Mouse (Mus musculus) spleen, postnatal 4 days (tissue): ENCODE results near the gene Olfr495.

Experiments used
- DNase-seq, 2 experiments: peaks; one replicate each; pipeline ENCODE4 v3.0.0; 2022; ENCODE audit warnings: low spot score in 2 of 2

The Olfr495 gene

DNA sequence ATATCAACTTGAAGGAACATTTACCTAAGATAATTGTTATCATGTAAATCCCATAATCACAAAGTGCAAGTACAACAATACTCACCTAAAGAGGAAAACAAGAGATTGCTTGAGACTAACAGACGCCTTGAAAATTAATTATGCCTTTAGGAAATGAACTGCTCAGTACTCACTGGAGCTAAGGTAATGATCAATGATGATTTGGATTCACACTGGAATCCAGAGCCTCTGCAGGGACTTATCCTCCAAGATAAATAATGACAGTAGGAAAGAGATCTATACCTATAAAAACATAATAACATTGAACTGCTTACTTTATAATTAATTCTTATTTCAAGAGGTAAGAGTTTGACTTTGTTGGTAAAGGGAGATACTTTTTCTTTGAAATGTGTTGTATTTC lies at the start of gene Olfr495:
Olfr495 (plus strand) TSS at position 301 of the 400 bp plus-strand sequence.
- DNase-seq, result no peak

DNA sequence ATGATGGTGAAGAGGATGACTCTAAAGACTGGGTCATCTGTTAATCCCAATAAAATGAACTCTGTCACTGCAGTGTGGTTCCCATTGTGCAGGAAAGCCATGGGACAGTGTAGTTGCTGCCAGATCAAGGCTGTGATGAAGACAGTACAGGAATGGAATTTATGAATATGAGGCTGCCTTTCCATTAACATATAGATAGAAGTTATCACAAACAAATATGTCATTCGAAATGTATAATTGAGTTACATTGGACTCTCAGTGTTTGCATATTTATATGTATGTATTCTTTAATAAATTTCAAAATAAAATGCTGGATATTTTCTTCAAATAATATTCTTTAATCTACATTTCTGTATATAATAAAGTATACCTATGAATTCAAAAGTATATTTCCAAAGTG lies 46.1 kb upstream of the Olfr495 start, which contains the start of gene Olfr493:
Olfr493 (minus strand) TSS at position 101 of the 400 bp plus-strand sequence.
- no peak for DNase-seq

- no peak for DNase-seq
Measured at GRCm38 (mm10) chr7:108365035-108365434, 27.9 kb upstream of the Olfr495 start, which contains the start of gene Olfr494. TSS of gene Olfr494 (plus strand) at chr7:108365335.

DNA sequence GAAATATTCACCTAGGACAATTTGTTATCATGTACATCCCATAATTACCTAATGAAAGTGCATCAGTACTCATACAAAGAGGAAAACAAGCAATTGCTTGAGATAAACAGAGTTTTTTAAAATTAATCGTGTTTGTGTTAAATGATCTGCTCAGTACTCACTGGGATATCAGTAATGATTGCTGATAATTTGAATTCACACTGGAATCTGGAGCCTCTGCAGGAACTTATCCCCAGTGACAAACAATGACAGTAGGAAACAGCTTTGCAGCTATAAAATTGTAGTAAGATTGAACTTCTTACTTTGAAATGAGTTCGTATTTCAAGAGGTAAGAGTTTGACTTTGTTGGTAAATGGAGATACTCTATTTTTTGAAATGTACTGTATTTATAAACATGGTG lies 27.2 kb downstream of the Olfr495 start, which contains the start of gene Olfr497:
Olfr497 (plus strand) TSS at position 301 of the 400 bp plus-strand sequence.
- no peak for DNase-seq
